ENCODE assay signal across 8 mouse cellular contexts in genomic region chr9:52167506-52167862, GRCm38 (mm10). TPM values are rescaled to one million over a fixed set of nuclear protein-coding genes. Genes with fewer than 3 reads are reported as not detected.
DNase-seq lines count a peak whose midpoint lies in the region; ATAC-seq and TF ChIP-seq lines count a peak whose summit lies in the region.

No protein-coding gene starts in this region.

- peak overlapping the region; percentile 94 for H3K27ac ChIP-seq in heart, embryonic 11.5 days (ENCODE audit: low read depth, low read length)
- peak overlapping the region; percentile 92 for H3K27ac ChIP-seq in embryonic facial prominence, embryonic 14.5 days (replicated peaks; ENCODE audit: low read depth, low read length)
- peak overlapping the region; percentile 90; the same call in 1 of the 2 replicates for H3K27ac ChIP-seq in limb, embryonic 13.5 days
- H3K27ac ChIP-seq in stomach, postnatal 0 days (replicated peaks): peak overlapping the region; percentile 95

- no peak for ATAC-seq in heart, embryonic 11.5 days (replicated peaks; ENCODE audit: insufficient number of reproducible peaks, low FRiP score, low TSS enrichment)
- ATAC-seq in embryonic facial prominence, embryonic 14.5 days (ENCODE audit: low read depth): no peak
- ATAC-seq in limb, embryonic 13.5 days (ENCODE audit: low FRiP score, low read depth): no peak
- ATAC-seq in stomach, postnatal 0 days (ENCODE audit: low FRiP score, low TSS enrichment): no peak

- no peak for DNase-seq in heart, postnatal 4 days
- DNase-seq in 416B (ENCODE audit: low read depth): peak; percentile 33
- peak; percentile 45 for DNase-seq in embryonic facial prominence, embryonic 14.5 days (ENCODE audit: low spot score)
- DNase-seq in stomach, postnatal 0 days (ENCODE audit: low spot score): no peak
- no peak for DNase-seq in spleen, postnatal 10 days (ENCODE audit: low spot score in 2 of 2)
- DNase-seq in natural killer cell, adult 2 months (ENCODE audit: low spot score in 2 of 2): no peak

- no peaks in the 10 kb centered on the region for H3K9me3 ChIP-seq in heart, embryonic 11.5 days (replicated peaks; ENCODE audit: control insufficient read depth, low read length)
- H3K9me3 ChIP-seq in embryonic facial prominence, embryonic 14.5 days (ENCODE audit: control insufficient read depth, low read length): no peaks in the 10 kb centered on the region
- no peaks in the 10 kb centered on the region for H3K9me3 ChIP-seq in limb, embryonic 13.5 days
- no peaks in the 10 kb centered on the region for H3K9me3 ChIP-seq in stomach, postnatal 0 days (ENCODE audit: control insufficient read depth, low read length)

- H3K4me1 ChIP-seq in heart, embryonic 11.5 days (ENCODE audit: control insufficient read depth, insufficient read depth, low read length): peaks cover 7% of the 10 kb centered on the region; the same call in 1 of the 2 replicates
- H3K4me1 ChIP-seq in embryonic facial prominence, embryonic 14.5 days (ENCODE audit: control insufficient read depth, insufficient read depth, low read length): peaks cover 21% of the 10 kb centered on the region; the same call in 1 of the 2 replicates
- H3K4me1 ChIP-seq in limb, embryonic 13.5 days: peaks cover 21% of the 10 kb centered on the region
- H3K4me1 ChIP-seq in stomach, postnatal 0 days (replicated peaks; ENCODE audit: control insufficient read depth, insufficient read depth): no peaks in the 10 kb centered on the region

- TF ChIP-seq EP300 in stomach, postnatal 0 days (optimal IDR thresholded peaks at IDR 0.05): no peak

- peak overlapping the region; percentile 96 for H3K9ac ChIP-seq in heart, embryonic 11.5 days (ENCODE audit: low read depth, low read length)
- H3K9ac ChIP-seq in embryonic facial prominence, embryonic 14.5 days (ENCODE audit: low read depth, low read length): peak overlapping the region; percentile 95
- H3K9ac ChIP-seq in limb, embryonic 13.5 days: peak overlapping the region; percentile 96
- H3K9ac ChIP-seq in stomach, postnatal 0 days (ENCODE audit: low read length): peak overlapping the region; percentile 93

- no peak for TF ChIP-seq CTCF in stomach, postnatal 0 days (IDR thresholded peaks at IDR 0.05; ENCODE audit: low read depth)

- H3K4me2 ChIP-seq in heart, embryonic 11.5 days: peak overlapping the region; percentile 77
- peak overlapping the region; percentile 61 for H3K4me2 ChIP-seq in embryonic facial prominence, embryonic 14.5 days (ENCODE audit: low read depth, low read length)
- peak overlapping the region; percentile 80 for H3K4me2 ChIP-seq in limb, embryonic 13.5 days (replicated peaks)
- peak overlapping the region; percentile 86 for H3K4me2 ChIP-seq in stomach, postnatal 0 days (replicated peaks; ENCODE audit: low read depth)

- peaks cover 9% of the 10 kb centered on the region; the same call in 1 of the 2 replicates for H3K27me3 ChIP-seq in heart, embryonic 11.5 days (ENCODE audit: control insufficient read depth, insufficient read depth, low read length)
- H3K27me3 ChIP-seq in embryonic facial prominence, embryonic 14.5 days (replicated peaks; ENCODE audit: control insufficient read depth, insufficient read depth, low read length): no peaks in the 10 kb centered on the region; the same call in 1 of the 2 replicates
- H3K27me3 ChIP-seq in limb, embryonic 13.5 days: peaks cover 24% of the 10 kb centered on the region
- no peaks in the 10 kb centered on the region for H3K27me3 ChIP-seq in stomach, postnatal 0 days (ENCODE audit: control insufficient read depth, insufficient read depth, low read length)

- no peaks in the 10 kb centered on the region for H3K36me3 ChIP-seq in heart, embryonic 11.5 days (ENCODE audit: control insufficient read depth, insufficient read depth, low read length)
- H3K36me3 ChIP-seq in embryonic facial prominence, embryonic 14.5 days (ENCODE audit: control insufficient read depth, insufficient read depth, low read length): no peaks in the 10 kb centered on the region
- H3K36me3 ChIP-seq in limb, embryonic 13.5 days: no peaks in the 10 kb centered on the region
- H3K36me3 ChIP-seq in stomach, postnatal 0 days (ENCODE audit: control insufficient read depth, insufficient read depth, low read length): no peaks in the 10 kb centered on the region

- 5% methylated on average over 8 of the region's 8 CpGs for WGBS in heart, embryonic 11.5 days (ENCODE audit: insufficient replicate concordance)
- WGBS in embryonic facial prominence, embryonic 14.5 days: 3% methylated on average over 8 of the region's 8 CpGs
- 6% methylated on average over 8 of the region's 8 CpGs for WGBS in limb, embryonic 13.5 days
- 10% methylated on average over 8 of the region's 8 CpGs for WGBS in stomach, postnatal 0 days

- H3K4me3 ChIP-seq in heart, embryonic 11.5 days (ENCODE audit: low read depth, low read length): peak overlapping the region; percentile 78
- H3K4me3 ChIP-seq in embryonic facial prominence, embryonic 14.5 days (ENCODE audit: low read depth, low read length): peak overlapping the region; percentile 91
- peak overlapping the region; percentile 91 for H3K4me3 ChIP-seq in limb, embryonic 13.5 days
- peak overlapping the region; percentile 85 for H3K4me3 ChIP-seq in stomach, postnatal 0 days (ENCODE audit: low read depth, low read length)

RNA-seq across cellular contexts. Expression of gene Zc3h12c, which starts 0.9 kb away (rescaled TPM):
- 3.8 and 4.3 TPM in 2 replicates for polyA plus RNA-seq in heart, embryonic 11.5 days (2014; fragmentation: Nextera tagmentation; extraction: Ambion mirVana)
- total RNA-seq in heart, postnatal 4 days (2021): 10 to 100 TPM; 13.0 to 13.3 TPM
- polyA plus RNA-seq in embryonic facial prominence, embryonic 14.5 days (2014; fragmentation: Nextera tagmentation; extraction: Ambion mirVana): 4.4 and 4.9 TPM in 2 replicates
- polyA plus RNA-seq in limb, embryonic 13.5 days (2015; fragmentation: Nextera tagmentation; extraction: Ambion mirVana): 2.7 and 3.1 TPM in 2 replicates
- polyA plus RNA-seq in stomach, postnatal 0 days (2015; fragmentation: Nextera tagmentation; extraction: Ambion mirVana): 1.1 and 1.2 TPM in 2 replicates

Comparison
In these comparisons a context has a peak if more than half of its experiments do, and no peak if none do; other contexts are left out.
1. DNase-seq: peak in 416B (single experiment) and embryonic facial prominence, embryonic 14.5 days (single experiment); none in heart, postnatal 4 days (single experiment), stomach, postnatal 0 days (single experiment), spleen, postnatal 10 days (0 of 2) and natural killer cell, adult 2 months (0 of 2).
2. Peak in every context shown above with its lines, with median percentiles within 50 percentile points of each other: H3K27ac ChIP-seq, H3K4me2 ChIP-seq, H3K4me3 ChIP-seq and H3K9ac ChIP-seq.